Mouse (Mus musculus) neutrophil, adult 5-6 weeks (primary cell): ENCODE measurements at regions not wholly inside any gene's neighbourhood (a gene's known extent, or its start where the extent isn't known, plus 50 kb on each side); places are given as distances from the start of the nearest gene placed in this dataset.

Source experiments
- ATAC-seq: fragments of 151-379, 151-347 bp; 2 replicates; pipeline ENCODE4 v1.8.0; 2017; ENCODE audit warnings: mild to moderate bottlenecking, moderate TSS enrichment; ENCODE audit not compliant: insufficient number of reproducible peaks, poor library complexity, low FRiP score, severe bottlenecking; ENCODE audit errors: extremely low read depth

DNA sequence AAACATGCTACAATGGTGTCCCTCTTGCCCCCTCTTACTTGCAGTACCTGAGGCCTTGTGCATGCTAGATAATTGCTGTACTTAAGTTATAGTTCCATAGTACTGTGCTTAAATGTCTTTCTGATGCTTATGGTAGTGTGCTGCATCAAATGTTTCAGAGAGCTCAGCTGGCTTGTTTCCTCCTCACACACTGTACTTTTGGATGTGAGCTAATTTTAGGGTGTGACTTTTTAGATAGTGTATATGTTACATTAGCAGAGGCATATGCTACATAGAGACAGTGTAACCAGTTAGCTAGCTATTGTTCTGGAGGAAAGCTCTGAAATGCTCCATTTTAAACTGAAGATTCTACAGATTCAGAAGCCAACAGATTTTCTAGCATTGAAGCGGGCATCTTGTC lies 467.9 kb upstream of the Nr5a2 start:
- no peak for ATAC-seq

GRCm38 (mm10) chr1:137418388-137418787 lies 458.1 kb upstream of the Nr5a2 start:
- ATAC-seq = no peak

- no peak for ATAC-seq
Observed at GRCm38 (mm10) chr1:137396736-137397135, 436.5 kb upstream of the Nr5a2 start.

GRCm38 (mm10) chr1:137387509-137387908 lies 427.3 kb upstream of the Nr5a2 start:
- no peak for ATAC-seq

DNA sequence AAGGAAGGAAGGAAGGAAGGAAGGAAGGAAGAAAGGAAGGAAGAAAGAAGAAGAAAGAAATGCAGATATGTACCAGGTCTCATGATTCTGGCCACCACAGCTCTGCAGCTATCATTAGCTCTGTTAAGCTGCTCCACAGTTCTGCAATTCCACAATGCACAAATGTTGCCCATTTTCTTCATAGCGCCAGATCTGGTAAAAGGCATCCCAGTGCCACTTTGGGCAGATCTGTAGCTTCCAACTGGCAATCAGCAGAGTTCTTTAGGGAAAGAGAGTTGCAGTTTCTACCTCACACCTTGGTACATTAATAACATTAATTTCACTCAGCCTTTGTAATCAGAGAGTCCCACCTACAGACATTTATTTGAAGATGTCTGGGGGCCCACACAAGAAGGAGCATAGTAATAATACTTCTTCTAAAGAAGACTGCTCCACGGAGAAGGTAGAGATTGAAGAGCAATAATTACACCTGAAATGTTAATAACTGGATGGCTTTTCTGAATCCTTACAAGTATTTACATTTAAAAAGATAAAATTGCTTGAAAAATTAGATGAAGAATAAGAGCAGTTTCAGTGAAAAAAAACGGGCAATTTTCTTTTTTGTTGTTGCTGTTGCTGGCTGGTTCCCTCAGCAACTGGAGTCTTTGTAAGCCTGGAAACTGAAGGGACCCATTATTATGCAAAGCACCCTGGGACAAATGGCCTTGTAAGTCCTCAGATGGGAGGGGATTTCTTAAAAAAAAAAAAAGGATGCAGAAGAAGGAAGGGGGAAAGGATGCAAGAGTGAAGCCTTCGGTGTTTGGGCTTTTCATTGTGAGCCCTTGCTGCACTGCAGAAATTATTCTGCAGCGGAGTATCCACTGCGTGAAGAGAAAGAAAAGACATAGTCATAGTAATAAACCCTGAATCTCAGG lies 418.1 kb upstream of the Nr5a2 start:
- no peak for ATAC-seq

GRCm38 (mm10) chr1:137376685-137377084 lies 416.4 kb upstream of the Nr5a2 start:
- no peak for ATAC-seq

DNA sequence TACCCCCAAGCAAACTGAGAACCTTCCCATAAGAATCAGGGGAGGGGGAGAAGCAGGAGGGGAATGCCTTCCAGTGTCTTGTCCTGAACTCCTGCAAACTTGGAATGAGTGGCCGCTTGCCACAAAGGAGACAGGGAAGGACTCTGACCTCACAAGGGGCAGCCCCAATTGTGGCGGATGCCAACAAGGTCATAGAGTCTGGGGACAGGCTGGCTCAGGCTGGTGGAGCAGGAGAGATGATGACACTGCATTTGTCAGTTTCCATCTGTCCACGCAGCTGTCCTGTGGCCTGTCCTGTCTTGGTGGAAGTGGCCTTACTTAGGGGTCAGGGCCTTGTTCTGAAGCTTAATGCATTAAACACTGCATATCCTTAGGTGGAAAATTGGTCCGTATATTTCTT lies 414.4 kb upstream of the Nr5a2 start:
- ATAC-seq = no peak

DNA sequence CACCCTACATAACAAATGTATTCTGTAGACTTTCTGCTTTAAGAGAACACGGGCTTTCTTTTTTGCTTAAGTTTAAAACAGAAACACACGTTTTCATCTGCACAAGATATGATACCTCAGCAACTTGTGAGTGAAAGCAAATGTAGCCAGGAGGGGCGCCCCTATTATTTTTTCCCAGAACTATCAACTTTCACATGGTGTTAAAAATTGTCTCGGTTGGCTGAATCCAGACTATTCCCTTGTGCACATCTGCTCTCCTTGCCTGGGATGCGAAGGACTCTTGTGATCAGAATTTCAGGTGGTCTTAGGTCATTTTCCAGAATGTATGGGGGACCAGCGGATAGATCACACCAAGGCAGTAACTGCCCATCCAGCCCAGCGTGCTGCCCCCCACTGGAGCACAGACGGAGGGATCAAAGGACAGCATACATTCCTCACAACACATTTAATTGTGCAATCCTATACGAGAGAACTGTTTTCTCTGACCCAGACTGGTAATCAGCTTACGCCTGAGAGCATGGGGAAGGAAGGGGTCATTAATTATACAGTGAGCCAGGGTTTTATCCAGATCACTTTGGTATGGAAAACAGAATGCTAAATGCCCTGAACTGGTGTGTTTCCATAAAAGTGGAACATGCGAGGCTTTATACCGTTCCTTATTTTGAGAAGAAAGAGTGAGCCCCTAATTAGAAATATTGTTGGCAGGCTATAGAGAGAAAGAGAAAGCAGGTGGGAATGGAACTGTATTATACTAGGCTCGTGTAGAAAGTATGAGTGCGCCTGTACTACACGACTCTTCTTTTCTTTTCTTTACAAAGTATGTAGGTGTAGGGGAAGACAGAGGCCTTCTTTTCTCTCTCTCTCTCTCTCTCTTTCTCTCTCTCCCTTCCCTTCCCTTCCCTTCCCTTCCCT lies 413.5 kb upstream of the Nr5a2 start:
- no peak for ATAC-seq

DNA sequence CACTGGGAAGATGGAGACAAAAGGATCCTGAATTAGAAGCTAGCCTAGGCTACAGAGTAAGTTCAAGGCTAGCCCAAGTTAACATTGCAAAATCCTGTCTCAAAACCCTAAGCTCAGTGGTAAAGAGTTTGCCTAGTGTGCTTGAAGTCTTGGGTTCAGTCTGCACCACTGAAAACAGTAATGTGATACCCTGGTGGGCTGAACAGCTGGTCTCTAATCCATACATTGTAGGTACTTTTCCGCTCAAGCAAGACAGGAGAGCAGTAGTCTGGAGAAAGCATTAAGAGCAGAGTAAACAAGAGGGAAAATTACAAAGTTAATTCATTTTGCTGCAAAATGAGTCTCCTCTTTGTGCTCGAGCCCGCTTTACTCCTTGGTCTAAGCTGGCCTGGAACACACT lies 412.0 kb upstream of the Nr5a2 start:
- no peak for ATAC-seq

- no peak for ATAC-seq
Observed at GRCm38 (mm10) chr1:137364396-137364795, 404.1 kb upstream of the Nr5a2 start.

DNA sequence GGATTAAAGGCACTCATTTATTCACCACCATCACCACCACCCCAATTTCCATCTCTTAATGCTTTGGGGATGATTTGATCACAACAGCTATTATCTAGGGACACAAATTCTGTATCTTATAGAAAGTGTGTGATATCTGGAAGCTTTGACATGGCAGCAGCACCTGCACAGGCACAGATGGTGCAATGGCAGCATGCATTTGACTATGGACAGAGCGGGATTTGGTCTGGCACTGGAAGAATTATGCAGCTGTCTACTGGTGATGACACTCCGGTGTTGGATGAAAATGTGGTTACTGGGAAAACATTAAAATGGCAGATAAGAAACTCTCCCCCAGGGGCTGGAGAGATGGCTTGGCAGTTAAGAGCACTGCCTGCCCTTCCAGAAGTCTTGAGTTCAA lies 403.7 kb upstream of the Nr5a2 start:
- no peak for ATAC-seq

- no peak for ATAC-seq
Observed at GRCm38 (mm10) chr1:137363561-137363960, 403.3 kb upstream of the Nr5a2 start.

DNA sequence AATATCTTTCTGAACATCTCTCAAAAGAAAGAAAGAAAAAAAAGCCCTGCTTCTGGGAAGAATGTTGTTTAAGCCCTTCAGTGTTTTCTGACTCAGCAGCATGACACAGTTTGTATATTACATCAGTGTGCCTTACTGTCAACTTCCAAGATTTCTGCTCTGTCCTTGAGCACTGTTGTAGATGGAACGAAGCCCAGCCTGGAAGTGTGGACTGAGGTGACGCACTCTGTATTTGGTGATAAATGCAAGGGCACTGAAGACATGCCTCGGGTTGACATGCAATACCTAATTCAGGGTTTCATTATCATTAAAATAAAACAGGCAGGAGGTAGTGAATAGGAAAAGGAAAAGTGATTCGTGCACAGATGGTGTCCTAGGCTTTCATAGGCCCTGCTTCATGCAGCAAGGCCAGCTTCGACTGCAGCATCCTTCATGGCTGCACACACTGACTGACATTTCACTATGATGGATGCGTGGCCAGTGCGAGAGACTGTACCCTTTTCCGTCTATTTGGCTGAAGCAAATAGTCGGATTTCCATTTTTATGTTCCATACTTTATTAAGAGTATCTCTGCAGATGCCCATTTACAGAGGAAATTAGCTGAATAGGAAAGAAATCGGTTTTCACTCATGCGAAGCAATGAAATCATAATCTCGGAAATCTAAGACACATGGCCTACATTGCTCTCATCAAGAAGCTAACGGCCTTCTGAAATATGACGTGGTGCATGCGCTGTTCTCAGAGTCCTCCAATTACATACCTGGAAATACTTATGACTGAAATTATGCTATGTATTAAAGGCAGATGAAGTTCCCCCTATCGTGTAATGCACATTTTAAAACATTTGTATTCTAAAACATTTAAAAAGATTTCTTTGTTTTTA lies 400.7 kb upstream of the Nr5a2 start:
- no peak for ATAC-seq

DNA sequence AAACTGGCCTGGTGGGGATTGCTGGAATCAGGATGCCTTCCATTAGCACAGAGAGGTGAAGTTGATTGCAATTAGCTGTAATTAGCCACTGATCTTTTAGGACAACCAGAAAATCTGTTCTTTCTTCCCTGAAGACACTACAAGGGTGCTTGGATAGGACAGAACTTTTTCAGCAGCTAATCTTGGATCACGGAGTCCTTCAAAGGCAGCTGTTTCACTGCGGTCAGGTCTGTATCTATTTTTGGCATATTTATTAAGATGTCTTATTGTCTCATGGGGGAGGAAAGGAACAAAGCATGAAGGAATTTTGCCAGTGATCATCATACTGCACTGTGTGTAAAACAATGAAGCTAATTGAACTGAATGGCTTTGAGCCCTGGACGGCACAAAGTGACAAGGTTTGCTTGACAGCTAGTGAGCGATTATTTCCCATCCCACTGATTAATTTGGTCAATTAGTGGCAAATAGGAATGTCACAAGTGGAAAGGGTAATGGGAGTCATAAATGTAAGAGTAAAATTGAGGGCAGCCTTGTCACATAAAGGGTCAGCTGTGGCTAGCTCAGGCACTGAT lies 395.8 kb upstream of the Nr5a2 start:
- ATAC-seq = no peak

DNA sequence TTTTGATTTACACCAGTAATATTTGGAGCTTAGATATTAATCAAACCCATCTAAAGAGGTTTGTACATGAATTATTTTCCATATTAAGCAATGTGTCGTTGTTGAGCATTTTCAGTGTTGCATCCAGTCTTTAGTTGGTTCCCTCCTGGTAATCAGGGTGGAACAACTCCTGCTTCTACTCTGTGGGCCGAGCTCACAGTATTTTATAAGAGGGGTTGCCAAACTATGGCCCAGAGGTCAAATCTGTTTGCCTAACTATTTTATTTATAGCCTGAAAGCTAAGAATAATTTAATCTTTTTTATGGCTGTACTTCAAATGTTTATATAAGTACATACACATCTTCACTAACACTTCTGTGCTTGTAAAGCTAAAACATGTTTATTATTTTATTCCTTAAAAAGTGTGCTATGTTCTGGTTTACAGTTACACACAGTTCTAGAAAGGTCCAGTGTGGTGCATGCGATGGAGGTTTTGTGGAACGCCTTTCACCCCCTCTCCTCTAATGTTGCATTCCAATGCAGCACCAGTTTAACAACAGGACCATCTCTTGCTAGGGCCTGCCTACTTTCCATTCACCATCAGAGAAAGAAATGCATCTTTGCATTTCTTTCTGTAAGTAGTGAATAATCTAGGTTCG lies 392.3 kb upstream of the Nr5a2 start:
- ATAC-seq = no peak

- ATAC-seq = no peak
Observed at GRCm38 (mm10) chr1:137334137-137334536, 373.9 kb upstream of the Nr5a2 start.

DNA sequence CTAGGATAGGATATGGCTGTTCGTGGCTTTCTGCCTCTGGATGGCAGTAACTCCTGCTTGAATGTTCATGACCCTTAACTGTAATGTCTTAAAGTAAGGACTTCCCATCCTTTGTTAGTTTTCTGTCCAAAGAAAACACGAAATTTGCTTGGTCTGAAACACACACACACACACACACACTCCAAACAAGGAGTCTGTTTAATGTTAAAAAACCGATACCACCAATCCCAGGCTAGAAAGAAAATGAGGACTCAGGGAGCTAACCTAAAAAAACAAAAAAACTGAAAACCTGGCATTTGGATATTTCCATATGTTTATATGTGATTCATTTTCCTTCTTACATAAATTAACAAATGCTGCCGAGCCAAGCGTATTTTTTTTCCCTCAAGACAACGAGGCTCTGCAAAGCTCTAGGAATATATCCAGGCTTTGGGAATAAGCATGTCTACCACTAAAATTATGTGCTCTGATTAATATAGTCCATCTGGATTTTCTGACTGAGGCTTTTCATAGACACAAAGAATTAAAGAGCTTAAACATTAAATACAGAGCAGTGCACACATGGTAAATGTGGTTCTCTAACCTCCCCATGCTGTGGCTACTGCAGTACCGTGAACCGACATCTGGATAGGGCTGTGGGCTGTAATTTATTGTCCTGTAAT lies 372.0 kb upstream of the Nr5a2 start:
- ATAC-seq = no peak

DNA sequence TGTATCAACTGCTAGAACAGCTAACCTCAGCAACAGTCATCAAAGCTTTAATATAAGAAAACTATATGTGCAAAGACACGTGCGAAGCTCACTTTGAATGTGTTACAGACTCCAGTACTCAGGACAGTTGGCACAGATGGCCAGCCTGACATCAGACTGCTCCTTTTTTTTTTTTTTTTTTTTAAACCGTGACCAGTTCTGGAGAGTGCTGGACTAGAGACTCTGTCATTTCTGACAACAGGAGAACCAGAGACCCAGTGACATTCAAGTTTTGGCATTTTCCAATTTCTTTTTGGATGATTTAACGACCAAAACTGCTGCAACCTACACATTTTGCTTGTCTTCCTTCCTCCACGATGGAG lies 371.5 kb upstream of the Nr5a2 start:
- no peak for ATAC-seq
